Mouse (Mus musculus): ENCODE results near the gene Emp3. TPM values are rescaled to one million over a fixed set of nuclear protein-coding genes. Genes with fewer than 3 reads are reported as not detected.

Emp3 gene
- total and polyA plus RNA-seq, 3 experiments: 18.8 to 135 (median 56.6) TPM

GRCm38 (mm10) chr7:45914067-45914466, 7.1 kb downstream of the Emp3 start:
- H3K27ac ChIP-seq (ENCODE audit: insufficient read depth, low read depth): no peak overlapping the region
- TF ChIP-seq GABPA (IDR thresholded peaks at IDR 0.05; ENCODE audit: insufficient replicate concordance, low read depth, low read length): no peak
- no peak for TF ChIP-seq SIN3A (IDR thresholded peaks at IDR 0.05; ENCODE audit: low read length)
- no peak for TF ChIP-seq IRF4 (IDR thresholded peaks at IDR 0.05; ENCODE audit: low read depth, low read length)
- no peak for TF ChIP-seq BHLHE40 (IDR thresholded peaks at IDR 0.05; ENCODE audit: low read depth, low read length)
- no peak for TF ChIP-seq RCOR1 (conservative IDR thresholded peaks at IDR 0.05; ENCODE audit: low read depth, low read length)
- TF ChIP-seq MYC (IDR thresholded peaks at IDR 0.05; ENCODE audit: low read depth, low read length): no peak
- TF ChIP-seq EP300 (IDR thresholded peaks at IDR 0.05; ENCODE audit: low read length): no peak
- no peak for TF ChIP-seq SMC3 (IDR thresholded peaks at IDR 0.05; ENCODE audit: low read depth, low read length)
- no peak for TF ChIP-seq MXI1 (IDR thresholded peaks at IDR 0.05; ENCODE audit: low read depth, low read length)
- TF ChIP-seq ZMIZ1 (IDR thresholded peaks at IDR 0.05; ENCODE audit: low read depth, low read length): no peak
- no peak for TF ChIP-seq POLR2A (IDR thresholded peaks at IDR 0.05; ENCODE audit: low read depth, low read length)
- no peak for TF ChIP-seq HCFC1 (IDR thresholded peaks at IDR 0.05; ENCODE audit: low read depth, low read length)
- no peak for TF ChIP-seq MAZ (IDR thresholded peaks at IDR 0.05; ENCODE audit: low read depth, low read length)
- TF ChIP-seq CHD1 (IDR thresholded peaks at IDR 0.05; ENCODE audit: low read depth, low read length): no peak
- TF ChIP-seq KAT2A (IDR thresholded peaks at IDR 0.05; ENCODE audit: insufficient replicate concordance, low read length): no peak
- H3K4me1 ChIP-seq (ENCODE audit: control insufficient read depth in 1 of 2, insufficient read depth in 2 of 2): peaks cover 2 to 27% of the 10 kb centered on the region in 2 experiments; a peak in 2 of 4 replicates
- no peaks in the 10 kb centered on the region for H3K27me3 ChIP-seq (replicated peaks)
- in situ Hi-C loops (cut with MboI; ENCODE audit: low pct_ligation_motif_present, low pct_unique_long_range_greater_than_20kb, low sequenced_read_pairs): no loop called here
- DNase-seq (ENCODE audit: extremely low read depth): no peak
- H3K4me2 ChIP-seq (ENCODE audit: insufficient read depth, low read depth, poor library complexity, severe bottlenecking): no peak overlapping the region
- H3K9me3 ChIP-seq (replicated peaks; ENCODE audit: low read length): peaks cover 4% of the 10 kb centered on the region
- dilution Hi-C loops (cut with MboI; ENCODE audit: extremely low pct_ligation_motif_present, extremely low pct_unique_long_range_greater_than_20kb, low sequenced_read_pairs): no loop called here
- H3K36me3 ChIP-seq (replicated peaks in 1 of 2; ENCODE audit: control insufficient read depth in 1 of 2, insufficient read depth in 1 of 2, low read length in 1 of 2): peaks cover 11 to 69% of the 10 kb centered on the region in 2 experiments
- H3K79me2 ChIP-seq (replicated peaks; ENCODE audit: control insufficient read depth, extremely low read depth, insufficient read depth, poor library complexity, severe bottlenecking): no peaks in the 10 kb centered on the region
- H3K9ac ChIP-seq (ENCODE audit: insufficient read depth, low read depth): no peak overlapping the region
- no peak overlapping the region for H3K4me3 ChIP-seq (replicated peaks in 1 of 3; ENCODE audit: low read depth in 2 of 3, low read length in 2 of 3, poor library complexity in 1 of 3)

GRCm38 (mm10) chr7:45909145-45909544, 12.1 kb downstream of the Emp3 start:
- no peak for TF ChIP-seq ZMIZ1 (IDR thresholded peaks at IDR 0.05; ENCODE audit: low read depth, low read length)
- no peak for TF ChIP-seq POLR2AphosphoS2 (IDR thresholded peaks at IDR 0.05; ENCODE audit: low read depth, low read length)
- no peak for TF ChIP-seq CTCF (conservative IDR thresholded peaks at IDR 0.05 in 1 of 2, IDR thresholded peaks at IDR 0.05 in 1 of 2; ENCODE audit: low read depth in 2 of 2, low read length in 2 of 2)
- in situ Hi-C loops (cut with MboI; ENCODE audit: low pct_ligation_motif_present, low pct_unique_long_range_greater_than_20kb, low sequenced_read_pairs) (no loop called here), dilution Hi-C loops (cut with MboI; ENCODE audit: extremely low pct_ligation_motif_present, extremely low pct_unique_long_range_greater_than_20kb, low sequenced_read_pairs) (no loop called here)
- Histone ChIP-seq H3K4me2 (ENCODE audit: insufficient read depth, low read depth, poor library complexity, severe bottlenecking) (no peak overlapping the region), H3K9ac (ENCODE audit: insufficient read depth, low read depth) (no peak overlapping the region), H3K27ac (ENCODE audit: insufficient read depth, low read depth) (no peak overlapping the region), H3K27me3 (replicated peaks) (no peaks in the 10 kb centered on the region), H3K79me2 (replicated peaks; ENCODE audit: control insufficient read depth, extremely low read depth, insufficient read depth, poor library complexity, severe bottlenecking) (no peaks in the 10 kb centered on the region), H3K36me3 (replicated peaks in 1 of 2; ENCODE audit: control insufficient read depth in 1 of 2, insufficient read depth in 1 of 2, low read length in 1 of 2) (peaks cover 21 to 60% of the 10 kb centered on the region in 2 experiments), H3K4me3 (replicated peaks in 1 of 3; ENCODE audit: low read depth in 2 of 3, low read length in 2 of 3, poor library complexity in 1 of 3) (no peak overlapping the region), H3K9me3 (replicated peaks; ENCODE audit: low read length) (peaks cover 4% of the 10 kb centered on the region), H3K4me1 (ENCODE audit: control insufficient read depth in 1 of 2, insufficient read depth in 2 of 2) (peaks cover 0 to 15% of the 10 kb centered on the region in 2 experiments; a peak in 2 of 4 replicates)
- DNase-seq (ENCODE audit: extremely low read depth): no peak
